Mouse (Mus musculus): ENCODE measurements at regions not wholly inside any gene's neighbourhood (a gene's known extent, or its start where the extent isn't known, plus 50 kb on each side); places are given as distances from the start of the nearest gene placed in this dataset.

GRCm38 (mm10) chr3:58336135-58336534 is 78.4 kb upstream of the Tsc22d2 start:
- Histone ChIP-seq H3K79me2 (ENCODE audit: control insufficient read depth, insufficient read depth, low read length, poor library complexity) (no peaks in the 10 kb centered on the region), H3K27ac (ENCODE audit: control insufficient read depth, low read depth, low read length) (no peak overlapping the region), H3K27me3 (ENCODE audit: control insufficient read depth in 1 of 2, insufficient read depth in 2 of 2, low read length in 2 of 2) (peaks cover 0 to 3% of the 10 kb centered on the region in 2 experiments; a peak in 2 of 4 replicates), H3K4me3 (ENCODE audit: control insufficient read depth in 1 of 2, insufficient read depth in 1 of 2, low read depth in 2 of 2, low read length in 2 of 2) (no peak overlapping the region), H3K9ac (ENCODE audit: control insufficient read depth, low read depth, low read length, poor library complexity, severe bottlenecking) (no peak overlapping the region), H3K9me3 (replicated peaks; ENCODE audit: insufficient read depth, low read length) (no peaks in the 10 kb centered on the region), H3K36me3 (ENCODE audit: control insufficient read depth in 1 of 2, insufficient read depth in 2 of 2, low read length in 2 of 2) (no peaks in the 10 kb centered on the region), H3K4me1 (ENCODE audit: control insufficient read depth in 1 of 2, insufficient read depth in 2 of 2, low read length in 2 of 2) (no peaks in the 10 kb centered on the region)
- TF ChIP-seq GABPA (IDR thresholded peaks at IDR 0.05; ENCODE audit: low read depth, low read length) (no peak), MYB (IDR thresholded peaks at IDR 0.05; ENCODE audit: low read depth, low read length) (no peak), SIN3A (IDR thresholded peaks at IDR 0.05; ENCODE audit: low read length) (no peak), MAZ (IDR thresholded peaks at IDR 0.05; ENCODE audit: low read depth, low read length) (no peak), JUND (IDR thresholded peaks at IDR 0.05; ENCODE audit: low read depth, low read length) (no peak), ZC3H11A (IDR thresholded peaks at IDR 0.05; ENCODE audit: low read depth, low read length) (no peak), NELFE (IDR thresholded peaks at IDR 0.05; ENCODE audit: low read depth, low read length) (no peak), TCF12 (IDR thresholded peaks at IDR 0.05; ENCODE audit: low read depth, low read length) (no peak), BHLHE40 (IDR thresholded peaks at IDR 0.05; ENCODE audit: borderline replicate concordance, low read depth, low read length) (no peak), ZKSCAN1 (IDR thresholded peaks at IDR 0.05; ENCODE audit: low read depth, low read length) (no peak), RAD21 (IDR thresholded peaks at IDR 0.05; ENCODE audit: low read depth, low read length) (no peak), TBP (IDR thresholded peaks at IDR 0.05; ENCODE audit: low read depth, low read length) (no peak), MAFK (IDR thresholded peaks at IDR 0.05; ENCODE audit: borderline replicate concordance, low read depth, low read length) (no peak), MXI1 (IDR thresholded peaks at IDR 0.05; ENCODE audit: low read depth, low read length) (no peak), NRF1 (IDR thresholded peaks at IDR 0.05; ENCODE audit: insufficient read depth, low read depth, low read length, poor library complexity, severe bottlenecking) (no peak)
- DNase-seq (ENCODE audit: low read depth, low spot score), result no peak

GRCm38 (mm10) chr3:58336590-58336989 is 77.9 kb upstream of the Tsc22d2 start:
- no peaks in the 10 kb centered on the region for H3K9me3 ChIP-seq (replicated peaks; ENCODE audit: insufficient read depth, low read length)
- H3K4me3 ChIP-seq (ENCODE audit: control insufficient read depth in 1 of 2, insufficient read depth in 1 of 2, low read depth in 2 of 2, low read length in 2 of 2), result no peak overlapping the region
- no peak for TF ChIP-seq RCOR1 (IDR thresholded peaks at IDR 0.05; ENCODE audit: low read depth, low read length)
- H3K36me3 ChIP-seq (ENCODE audit: control insufficient read depth in 1 of 2, insufficient read depth in 2 of 2, low read length in 2 of 2), result no peaks in the 10 kb centered on the region
- no peak overlapping the region for H3K9ac ChIP-seq (ENCODE audit: control insufficient read depth, low read depth, low read length, poor library complexity, severe bottlenecking)
- H3K27ac ChIP-seq (ENCODE audit: control insufficient read depth, low read depth, low read length), result no peak overlapping the region
- no peak for DNase-seq (ENCODE audit: low read depth, low spot score)
- peaks cover 0 to 3% of the 10 kb centered on the region in 2 experiments; a peak in 2 of 4 replicates for H3K27me3 ChIP-seq (ENCODE audit: control insufficient read depth in 1 of 2, insufficient read depth in 2 of 2, low read length in 2 of 2)
- no peaks in the 10 kb centered on the region for H3K4me1 ChIP-seq (ENCODE audit: control insufficient read depth in 1 of 2, insufficient read depth in 2 of 2, low read length in 2 of 2)
- no peaks in the 10 kb centered on the region for H3K79me2 ChIP-seq (ENCODE audit: control insufficient read depth, insufficient read depth, low read length, poor library complexity)

GRCm38 (mm10) chr3:58338976-58339375 is 75.5 kb upstream of the Tsc22d2 start:
- DNase-seq (ENCODE audit: low read depth, low spot score), result no peak
- H3K79me2 ChIP-seq (ENCODE audit: control insufficient read depth, insufficient read depth, low read length, poor library complexity), result no peaks in the 10 kb centered on the region
- H3K9ac ChIP-seq (ENCODE audit: control insufficient read depth, low read depth, low read length, poor library complexity, severe bottlenecking), result no peak overlapping the region
- no peaks in the 10 kb centered on the region for H3K4me1 ChIP-seq (ENCODE audit: control insufficient read depth in 1 of 2, insufficient read depth in 2 of 2, low read length in 2 of 2)
- H3K27ac ChIP-seq (ENCODE audit: control insufficient read depth, low read depth, low read length), result no peak overlapping the region
- peaks cover 0 to 3% of the 10 kb centered on the region in 2 experiments; a peak in 3 of 4 replicates for H3K27me3 ChIP-seq (ENCODE audit: control insufficient read depth in 1 of 2, insufficient read depth in 2 of 2, low read length in 2 of 2)
- H3K36me3 ChIP-seq (ENCODE audit: control insufficient read depth in 1 of 2, insufficient read depth in 2 of 2, low read length in 2 of 2), result no peaks in the 10 kb centered on the region
- H3K9me3 ChIP-seq (replicated peaks; ENCODE audit: insufficient read depth, low read length), result no peaks in the 10 kb centered on the region
- no peak overlapping the region for H3K4me3 ChIP-seq (ENCODE audit: control insufficient read depth in 1 of 2, insufficient read depth in 1 of 2, low read depth in 2 of 2, low read length in 2 of 2)
- TF ChIP-seq JUND (IDR thresholded peaks at IDR 0.05; ENCODE audit: low read depth, low read length) (no peak), NELFE (IDR thresholded peaks at IDR 0.05; ENCODE audit: low read depth, low read length) (no peak), POLR2AphosphoS5 (IDR thresholded peaks at IDR 0.05; ENCODE audit: borderline replicate concordance, low read depth, low read length) (no peak), E2F4 (IDR thresholded peaks at IDR 0.05; ENCODE audit: borderline replicate concordance, low read depth, low read length) (no peak), ZNF384 (IDR thresholded peaks at IDR 0.05; ENCODE audit: low read depth, low read length) (no peak), GABPA (IDR thresholded peaks at IDR 0.05; ENCODE audit: low read depth, low read length) (no peak), MAX (IDR thresholded peaks at IDR 0.05; ENCODE audit: low read length) (no peak), NRF1 (IDR thresholded peaks at IDR 0.05; ENCODE audit: insufficient read depth, low read depth, low read length, poor library complexity, severe bottlenecking) (no peak), TCF12 (IDR thresholded peaks at IDR 0.05; ENCODE audit: low read depth, low read length) (no peak), CTCF (IDR thresholded peaks at IDR 0.05 in 2 of 3, conservative IDR thresholded peaks at IDR 0.05 in 1 of 3; ENCODE audit: control insufficient read depth in 1 of 3, insufficient read depth in 1 of 3, low read depth in 2 of 3, low read length in 3 of 3, poor library complexity in 1 of 3, severe bottlenecking in 1 of 3) (no peak), RCOR1 (IDR thresholded peaks at IDR 0.05; ENCODE audit: low read depth, low read length) (no peak), UBTF (IDR thresholded peaks at IDR 0.05; ENCODE audit: borderline replicate concordance, insufficient read depth, low read depth, low read length) (no peak), TAL1 (IDR thresholded peaks at IDR 0.05; ENCODE audit: low read length) (no peak), SMC3 (IDR thresholded peaks at IDR 0.05; ENCODE audit: low read depth, low read length) (no peak), SIN3A (IDR thresholded peaks at IDR 0.05; ENCODE audit: low read length) (no peak), MYB (IDR thresholded peaks at IDR 0.05; ENCODE audit: low read depth, low read length) (no peak), ETS1 (IDR thresholded peaks at IDR 0.05; ENCODE audit: low read depth, low read length) (no peak), RAD21 (IDR thresholded peaks at IDR 0.05; ENCODE audit: low read depth, low read length) (no peak), MXI1 (IDR thresholded peaks at IDR 0.05; ENCODE audit: low read depth, low read length) (no peak)

Data from MEL (cell line).